23 mouse cellular contexts compared by ENCODE assay signal in the genomic region with DNA sequence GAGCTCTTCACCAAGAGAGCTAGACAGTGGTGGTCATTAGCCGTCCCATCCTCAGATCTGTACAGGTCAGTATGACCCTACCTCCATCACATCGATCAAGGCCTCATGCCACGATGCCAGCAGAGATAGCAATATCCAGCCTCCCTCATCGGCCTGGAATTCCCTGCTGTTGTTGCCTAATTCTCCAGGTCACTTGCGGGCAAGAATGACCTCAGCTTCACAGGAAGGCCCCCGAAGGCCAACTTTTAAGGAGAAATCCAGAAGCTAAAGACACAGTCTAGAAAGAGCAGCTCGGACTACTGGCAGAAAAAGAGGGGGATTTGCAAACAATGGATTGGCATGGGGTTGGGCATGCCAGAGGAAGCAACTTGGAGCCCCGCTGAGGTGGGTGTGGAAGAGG.
A peak's percentile ranks its signal among the peaks of the same experiment; 100 is the strongest.
DNase-seq lines count a peak whose midpoint lies in the region; ATAC-seq and TF ChIP-seq lines count a peak whose summit lies in the region.
"Had no signal": no experiment of that assay in that cellular context is flagged by ENCODE, and none has a peak within 500 bp of the region (broad histone marks: within the 10 kb centered on the region; RNA-seq: fewer than 3 reads in every experiment).

No protein-coding gene starts in this region.

- 85% methylated on average over 8 of the region's 8 CpGs for WGBS in heart, embryonic 16.5 days
- WGBS in olfactory bulb, adult 2 months: 75% methylated on average over 8 of the region's 8 CpGs

- H3K9me3 ChIP-seq in heart, embryonic 16.5 days (replicated peaks; ENCODE audit: control insufficient read depth, low read length): no peaks in the 10 kb centered on the region
- H3K9me3 ChIP-seq: embryonic facial prominence, embryonic 10.5 days; forebrain, embryonic 15.5 days; heart, embryonic 10.5 days; hindbrain, embryonic 10.5 days; intestine, embryonic 15.5 days had no signal

- DNase-seq in heart, adult 18-20 months: no peak
- peak; percentile 36 for DNase-seq in lung, postnatal 36 days
- DNase-seq in lung, postnatal 4 days: no peak
- peak; percentile 45 for DNase-seq in adrenal gland, postnatal 10 days
- DNase-seq in cerebellum, adult 11-12 months: no peak
- DNase-seq: cerebellum, adult 18-20 months; cerebellum, adult 9-11 months; gastrocnemius, postnatal 25 days; heart, adult 11 months; heart, postnatal 14 days; kidney, adult 18-20 months had no signal

- TF ChIP-seq POLR2A in olfactory bulb, adult 2 months (IDR thresholded peaks at IDR 0.05; ENCODE audit: insufficient read depth, low read depth, low read length): no peak

- TF ChIP-seq CTCF in olfactory bulb, adult 2 months (IDR thresholded peaks at IDR 0.05; ENCODE audit: insufficient read depth, low read depth, low read length): no peak

- H3K27ac ChIP-seq in heart, embryonic 16.5 days (ENCODE audit: low read length): no peak overlapping the region
- peak overlapping the region; percentile 40; the same call in 1 of the 2 replicates for H3K27ac ChIP-seq in olfactory bulb, adult 2 months (ENCODE audit: insufficient read depth, low read depth, low read length)
- H3K27ac ChIP-seq: embryonic facial prominence, embryonic 10.5 days; forebrain, embryonic 15.5 days; heart, embryonic 10.5 days; hindbrain, embryonic 10.5 days; hindbrain, embryonic 14.5 days; intestine, embryonic 15.5 days had no signal

- no peak overlapping the region for H3K4me2 ChIP-seq in heart, embryonic 16.5 days (ENCODE audit: low read depth, low read length)
- H3K4me2 ChIP-seq: forebrain, embryonic 15.5 days; hindbrain, embryonic 14.5 days; intestine, embryonic 15.5 days had no signal

- no peak overlapping the region for H3K4me3 ChIP-seq in heart, embryonic 16.5 days (ENCODE audit: low read length)
- H3K4me3 ChIP-seq in olfactory bulb, adult 2 months (ENCODE audit: insufficient read depth, low read depth, low read length): no peak overlapping the region
- H3K4me3 ChIP-seq: embryonic facial prominence, embryonic 10.5 days; erythroblast, embryonic 14.5 days; forebrain, embryonic 15.5 days; heart, embryonic 10.5 days; hindbrain, embryonic 10.5 days; intestine, embryonic 15.5 days had no signal

- 0 out of 2 replicates have a peak, but pooled peaks have one; percentile 7 for ATAC-seq in heart, embryonic 16.5 days (replicated peaks; ENCODE audit: extremely low read depth, insufficient read depth, low FRiP score)
- no peak for ATAC-seq in granulocyte monocyte progenitor cell, adult 5-6 weeks (replicated peaks; ENCODE audit: poor library complexity, severe bottlenecking)
- ATAC-seq: activated CD4-positive, CD25-positive, alpha-beta regulatory T cell, adult 4 months; forebrain, embryonic 15.5 days; intestine, embryonic 15.5 days; Patski had no signal

- no peaks in the 10 kb centered on the region for H3K36me3 ChIP-seq in heart, embryonic 16.5 days (ENCODE audit: control insufficient read depth, insufficient read depth)
- H3K36me3 ChIP-seq: embryonic facial prominence, embryonic 10.5 days; forebrain, embryonic 15.5 days; heart, embryonic 10.5 days; hindbrain, embryonic 10.5 days; intestine, embryonic 15.5 days had no signal

- H3K4me1 ChIP-seq in heart, embryonic 16.5 days (ENCODE audit: control insufficient read depth, insufficient read depth, low read length): peaks cover 52% of the 10 kb centered on the region
- H3K4me1 ChIP-seq in olfactory bulb, adult 2 months (ENCODE audit: control insufficient read depth, insufficient read depth, low read length): peaks cover 55% of the 10 kb centered on the region
- H3K4me1 ChIP-seq: intestine, embryonic 15.5 days had no signal

- no peak overlapping the region for H3K9ac ChIP-seq in heart, embryonic 16.5 days (ENCODE audit: low read length)
- H3K9ac ChIP-seq: forebrain, embryonic 15.5 days; hindbrain, embryonic 14.5 days; intestine, embryonic 15.5 days had no signal

- no peaks in the 10 kb centered on the region for H3K27me3 ChIP-seq in heart, embryonic 16.5 days (ENCODE audit: control insufficient read depth, insufficient read depth, low read length)
- H3K27me3 ChIP-seq: forebrain, embryonic 15.5 days; intestine, embryonic 15.5 days; Patski had no signal

Comparison
In these comparisons a context has a peak if more than half of its experiments do, and no peak if none do; other contexts are left out.
1. DNase-seq: peak in lung, postnatal 36 days (single experiment) and adrenal gland, postnatal 10 days (single experiment); none in heart, adult 18-20 months (0 of 2), lung, postnatal 4 days (0 of 2) and cerebellum, adult 11-12 months (single experiment).